Mouse (Mus musculus): Measurements from ENCODE around the gene Flot1.

Gene Flot1

DNA sequence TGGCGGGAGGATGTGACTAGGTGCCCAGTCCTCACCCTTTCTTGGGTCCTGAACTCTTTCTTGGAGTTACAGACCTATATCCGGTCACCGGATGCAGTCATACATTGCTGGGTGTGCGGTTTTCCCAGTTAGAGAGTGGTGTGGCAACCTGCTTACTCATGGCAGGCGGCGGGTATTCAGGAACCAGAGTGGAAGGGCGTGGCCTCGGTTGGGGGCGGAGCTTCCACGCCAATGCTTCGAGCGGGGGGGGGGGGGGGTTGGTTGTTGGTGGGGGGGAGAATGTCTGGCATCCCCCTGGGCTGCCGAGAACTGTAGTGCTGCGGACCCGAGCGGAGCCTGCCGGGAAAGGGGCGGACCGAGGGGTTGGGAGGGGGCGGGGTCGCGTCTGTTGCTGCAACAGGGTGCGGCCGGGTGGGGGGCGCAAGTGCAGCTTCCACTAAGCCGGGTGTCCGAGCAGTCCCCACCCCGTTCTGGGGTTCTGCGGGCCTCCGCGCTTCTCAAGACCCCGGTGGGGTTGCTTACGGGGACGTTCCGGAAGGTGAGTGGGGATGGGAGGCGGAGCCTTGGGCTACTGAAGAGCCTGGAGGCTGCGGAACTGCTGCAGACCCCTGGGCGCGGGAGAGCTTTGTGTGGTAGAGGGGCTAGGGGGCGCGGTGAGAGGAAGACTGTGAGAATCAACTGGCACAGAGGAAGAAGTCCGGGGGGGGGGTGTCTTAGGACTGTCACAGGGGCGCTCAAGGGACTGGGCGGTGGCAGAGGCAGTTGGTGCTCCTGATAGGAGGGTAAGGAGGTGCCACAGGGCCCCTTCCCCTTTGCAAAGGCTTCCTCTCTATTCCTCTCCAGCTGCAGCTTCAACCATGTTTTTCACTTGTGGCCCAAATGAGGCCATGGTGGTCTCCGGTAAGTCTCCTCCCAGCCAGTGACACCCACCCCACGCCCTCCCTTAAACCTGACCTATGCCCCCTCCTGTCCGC lies at the start of gene Flot1:
Flot1 (plus strand) TSS at position 267 of the 974 bp plus-strand sequence.
- DNase-seq: peak; percentile 92

DNA sequence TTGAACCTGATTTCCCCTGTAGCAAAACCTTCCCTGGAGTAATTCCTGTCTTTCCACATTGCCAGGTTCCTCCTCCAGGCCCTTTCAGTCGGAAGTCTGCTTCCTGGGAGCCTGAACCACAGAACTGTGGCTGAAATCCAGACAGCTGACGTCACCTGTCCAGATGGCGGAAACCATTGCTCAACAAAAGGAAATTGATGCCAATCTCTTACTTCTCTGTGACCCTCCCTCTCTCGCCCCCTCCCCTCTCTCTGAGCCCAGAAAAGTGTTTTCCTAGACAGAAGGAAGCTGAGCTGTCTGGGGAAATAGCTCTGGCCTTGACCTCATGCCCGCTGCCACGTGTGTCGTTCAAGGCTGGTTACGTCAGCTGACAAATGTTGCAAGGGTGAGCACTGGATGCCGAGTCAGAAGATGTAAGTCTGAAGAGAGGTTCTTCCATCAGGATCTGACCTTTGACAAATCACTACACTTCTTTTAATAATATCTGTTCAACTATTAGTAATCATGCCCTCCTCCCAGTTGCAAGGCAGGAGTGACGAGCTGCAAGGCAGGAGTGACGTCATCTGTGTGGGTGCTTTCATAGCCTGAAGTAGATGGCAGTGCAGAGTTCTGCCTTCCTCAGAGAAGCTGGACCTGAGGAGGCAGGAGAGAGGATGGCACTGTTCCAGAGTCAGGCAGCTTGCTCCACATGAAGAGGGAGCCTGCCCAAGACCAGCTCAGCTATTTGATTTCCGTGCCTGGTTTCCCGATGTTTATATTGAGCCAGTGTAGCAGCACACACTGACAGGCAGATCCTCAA lies 46.0 kb upstream of the Flot1 start:
- DNase-seq: peak; percentile 33

DNA sequence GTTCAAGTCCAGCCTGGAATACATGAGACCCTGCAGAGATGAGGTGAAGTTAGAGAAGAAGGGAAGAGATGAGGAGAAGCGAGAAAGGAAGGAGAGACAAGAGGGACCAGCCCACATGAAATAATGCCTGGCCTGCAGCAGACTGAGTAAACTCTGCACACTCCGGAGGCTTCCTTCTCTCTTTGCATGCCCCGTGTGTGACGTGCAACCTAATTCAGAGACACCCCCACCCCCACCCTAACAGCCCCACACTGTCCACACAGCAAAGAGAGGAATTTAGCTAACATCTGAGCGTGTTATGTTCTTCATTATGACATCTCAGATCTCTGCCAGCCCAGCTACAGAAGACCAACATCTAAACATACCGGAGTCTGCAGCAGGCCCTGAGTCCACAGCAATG lies 44.1 kb upstream of the Flot1 start:
- no peak for DNase-seq

DNA sequence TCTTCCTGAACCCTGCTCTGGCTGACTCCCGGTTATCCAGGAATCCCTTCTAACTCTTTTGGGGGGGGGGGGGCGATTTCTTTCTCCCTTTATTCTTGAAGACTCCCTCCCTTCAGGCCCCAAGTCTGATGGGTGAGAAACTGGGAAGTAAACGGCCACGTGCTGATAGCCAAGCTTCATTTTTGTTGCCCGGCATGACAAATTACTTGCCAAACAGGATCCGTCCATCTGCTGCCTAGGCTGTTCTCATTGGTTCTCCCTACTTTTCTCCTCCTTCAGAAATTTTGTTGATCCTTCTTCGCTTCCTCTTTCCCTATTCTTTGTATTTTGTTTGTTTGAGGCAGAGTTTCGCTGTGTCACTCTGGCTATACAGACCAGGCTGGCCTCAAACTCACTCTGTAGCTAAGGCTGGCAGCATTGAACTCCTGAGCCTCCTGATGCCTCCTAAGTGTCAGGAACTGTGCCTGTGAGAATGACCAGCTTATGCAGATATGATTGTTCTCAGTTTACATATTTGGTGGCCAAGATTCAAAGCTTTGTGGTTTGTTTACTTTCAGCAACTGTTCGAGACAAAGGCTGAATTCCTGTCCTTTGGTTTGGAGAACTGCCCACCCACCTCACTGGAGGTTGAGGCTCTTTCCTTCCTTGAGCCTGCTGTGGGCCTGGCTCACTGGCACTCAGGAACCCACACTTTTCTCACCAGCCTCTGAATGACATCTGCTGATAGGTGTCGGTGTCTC lies 43.4 kb upstream of the Flot1 start:
- no peak for DNase-seq

DNA sequence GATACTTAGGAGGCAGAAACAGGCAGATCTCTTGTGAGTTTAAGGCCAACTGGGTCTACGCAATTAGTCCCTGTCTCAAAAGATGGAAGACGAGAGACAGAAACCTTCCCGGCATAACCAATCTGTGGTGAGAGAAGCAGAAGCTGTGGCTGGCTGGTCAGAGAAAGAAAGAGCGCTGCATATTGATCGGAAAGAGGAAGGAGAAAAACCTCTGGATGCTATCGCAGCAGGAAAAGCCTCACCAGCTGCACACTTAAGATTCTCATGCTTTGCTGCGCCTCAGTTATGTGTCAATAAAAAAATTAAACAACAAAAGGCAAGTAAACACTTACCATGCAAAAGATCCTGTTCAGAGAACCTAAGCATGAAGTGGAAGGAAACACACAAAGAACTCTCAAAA lies 42.7 kb upstream of the Flot1 start:
- DNase-seq: no peak

DNA sequence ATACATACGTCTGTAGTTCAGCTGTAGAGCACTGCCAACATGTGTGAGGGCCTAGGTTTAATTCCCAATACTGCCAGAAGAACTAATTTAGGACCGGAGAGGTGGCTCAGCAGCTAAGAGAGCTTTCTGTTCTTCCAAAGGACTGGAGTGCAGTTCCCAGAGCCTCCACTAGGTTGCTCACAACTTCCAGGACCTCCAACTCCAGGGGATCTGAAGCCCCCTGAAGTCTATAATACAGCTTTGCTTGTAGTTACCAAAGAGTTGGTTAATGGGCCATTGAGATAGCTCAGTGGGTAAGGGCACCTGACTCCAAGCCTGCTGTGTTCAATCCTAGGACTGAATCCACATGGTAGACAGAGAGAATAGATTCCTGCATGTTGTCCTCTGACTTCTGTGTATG lies 40.6 kb upstream of the Flot1 start:
- peak; percentile 44 for DNase-seq

DNA sequence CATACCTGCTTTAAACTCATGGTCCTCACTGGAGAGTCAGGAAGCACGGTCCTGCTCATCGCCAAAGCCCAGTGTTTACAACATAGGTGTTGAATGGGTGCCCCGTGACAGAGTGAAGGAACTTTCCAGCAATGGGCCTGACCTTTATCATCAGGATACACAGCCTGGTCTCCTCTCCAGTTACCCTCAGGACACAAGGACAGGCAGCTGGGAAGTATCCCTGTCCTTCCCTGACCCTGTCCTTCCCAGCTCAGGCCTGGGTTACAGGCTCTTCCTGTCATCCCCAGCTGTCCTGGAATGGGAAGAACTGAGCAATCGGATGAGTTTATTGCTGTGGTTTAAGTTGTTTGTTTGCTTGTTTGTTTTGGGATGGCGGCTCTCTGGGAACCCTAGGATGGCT lies 40.1 kb upstream of the Flot1 start:
- no peak for DNase-seq

DNA sequence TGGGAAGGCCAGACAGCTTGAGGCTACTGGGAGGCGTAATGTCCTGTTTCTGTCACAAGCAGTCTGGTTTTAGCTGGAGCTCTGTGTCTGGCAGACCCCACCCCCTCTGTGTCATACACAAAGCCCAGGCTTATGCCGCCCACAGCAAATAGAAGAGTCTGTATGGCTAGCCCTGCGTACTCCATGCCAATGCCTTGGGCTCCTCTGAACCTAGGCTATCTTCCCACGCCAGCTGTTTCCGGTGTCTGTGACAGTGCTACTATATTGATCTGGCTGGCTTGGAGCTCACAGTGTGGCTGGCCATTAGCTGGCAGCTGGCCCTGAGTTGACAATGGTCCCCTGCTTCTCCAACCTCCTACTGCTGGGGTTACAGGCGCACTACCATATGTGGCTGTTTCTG lies 39.1 kb upstream of the Flot1 start:
- peak; percentile 7 for DNase-seq

DNA sequence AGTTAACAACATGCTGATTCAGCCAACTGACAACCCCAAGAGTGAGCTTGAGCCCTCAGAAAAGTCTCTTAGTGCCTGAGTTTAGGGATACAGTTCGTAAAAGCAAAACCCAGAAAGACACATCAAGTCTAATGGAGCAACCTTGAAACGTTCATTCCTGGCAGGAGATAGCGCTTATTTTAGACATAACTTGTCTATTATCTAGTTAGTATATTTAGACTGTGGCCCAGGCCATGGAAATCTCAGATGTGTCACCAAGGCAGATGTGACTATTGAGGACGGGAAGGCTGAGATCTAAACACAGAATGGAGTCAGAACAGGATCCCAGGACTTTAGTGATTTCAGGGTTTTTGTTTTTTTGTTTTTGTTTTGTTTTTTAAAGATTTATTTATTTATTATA lies 37.9 kb upstream of the Flot1 start:
- DNase-seq: no peak

DNA sequence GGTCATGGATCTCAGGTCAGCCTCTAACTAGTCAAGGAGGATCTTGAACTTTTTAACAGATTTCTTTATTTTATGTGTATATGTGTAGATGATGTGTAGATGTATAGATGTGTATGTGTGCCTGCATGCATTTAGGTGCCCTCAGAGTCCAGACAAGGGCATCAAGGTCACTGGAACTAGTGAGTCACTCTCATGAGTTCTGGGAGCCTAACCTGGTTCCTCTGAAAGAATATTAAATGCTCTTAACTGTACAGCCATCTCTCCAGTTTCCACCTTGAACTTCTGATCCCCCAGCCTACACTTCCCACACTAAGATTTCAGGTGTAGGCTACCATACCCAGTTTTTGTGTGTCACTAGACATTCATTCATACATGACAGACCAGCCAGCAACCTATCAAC lies 35.5 kb upstream of the Flot1 start:
- no peak for DNase-seq

DNA sequence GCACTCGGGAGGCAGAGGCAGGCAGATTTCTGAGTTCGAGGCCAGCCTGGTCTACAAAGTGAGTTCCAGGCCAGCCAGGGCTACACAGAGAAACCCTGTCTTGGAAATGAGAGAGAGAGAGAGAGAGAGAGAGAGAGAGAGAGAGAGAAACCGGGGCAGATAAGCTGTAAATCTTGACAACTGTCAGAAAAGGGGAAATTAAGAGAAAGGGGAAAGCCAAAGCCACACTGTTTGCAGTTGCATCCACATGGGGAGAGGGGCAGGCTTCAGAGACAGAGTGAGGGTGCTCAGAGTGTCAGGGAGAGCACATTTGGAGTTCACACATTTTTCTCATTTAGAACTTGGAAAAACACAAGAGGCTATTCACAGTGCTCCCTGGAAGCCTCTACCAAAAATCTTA lies 35.0 kb upstream of the Flot1 start:
- DNase-seq: no peak

DNA sequence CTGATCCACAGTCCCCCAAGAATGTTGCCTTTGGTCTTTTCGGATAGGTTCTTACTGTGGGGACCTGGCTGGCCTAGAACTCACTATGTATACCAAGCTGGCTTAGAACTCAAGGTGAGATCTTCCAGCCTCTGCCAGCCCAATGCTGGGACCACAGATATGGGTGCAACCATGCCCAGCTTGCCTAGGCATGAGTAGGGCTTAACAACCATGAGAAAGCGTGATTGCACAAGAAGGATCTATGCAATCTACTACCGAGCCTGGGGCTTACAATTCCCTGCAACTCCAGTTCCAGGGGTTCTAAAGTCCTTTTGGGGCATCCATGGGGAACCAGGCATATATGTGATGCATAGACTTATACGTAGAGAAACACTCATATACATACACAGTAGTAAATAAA lies 32.1 kb upstream of the Flot1 start:
- DNase-seq: no peak

DNA sequence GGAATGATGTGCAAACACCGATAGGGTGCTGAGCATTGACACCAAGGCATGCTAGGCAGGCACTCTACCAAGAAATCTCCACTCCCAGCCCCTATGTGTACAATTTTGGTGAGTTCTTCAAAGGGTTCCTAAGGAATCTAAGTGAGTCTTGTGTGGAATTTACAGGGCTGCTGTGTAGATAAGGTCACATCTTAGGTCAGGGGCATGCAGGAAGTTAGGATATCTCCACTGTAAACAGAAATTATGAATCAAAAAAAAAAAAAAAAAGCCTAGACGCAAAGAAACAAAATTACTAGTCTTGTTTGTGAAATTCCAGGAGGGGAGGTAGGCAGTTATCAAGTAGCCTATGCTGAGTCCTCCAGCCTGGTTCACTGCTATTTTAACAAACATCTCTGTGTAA lies 30.2 kb upstream of the Flot1 start:
- no peak for DNase-seq

DNA sequence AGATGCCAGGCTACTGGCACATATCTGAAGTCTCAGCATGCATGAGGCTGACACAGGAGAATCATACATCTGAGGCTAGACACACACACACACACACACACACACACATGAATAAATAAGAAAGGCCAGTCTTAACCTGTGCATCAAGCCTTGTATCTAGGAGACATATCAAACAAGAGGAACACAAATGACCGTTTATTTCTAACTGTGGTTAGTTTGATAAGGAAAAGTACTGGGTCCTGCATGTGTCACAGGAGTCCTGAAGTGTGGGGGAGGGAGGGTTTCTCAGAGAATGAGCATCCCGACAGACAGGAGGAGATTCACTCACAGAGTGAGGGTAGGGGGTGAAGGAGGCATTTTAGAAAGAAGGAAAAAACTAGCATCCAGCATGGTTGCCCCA lies 27.9 kb upstream of the Flot1 start:
- no peak for DNase-seq

DNA sequence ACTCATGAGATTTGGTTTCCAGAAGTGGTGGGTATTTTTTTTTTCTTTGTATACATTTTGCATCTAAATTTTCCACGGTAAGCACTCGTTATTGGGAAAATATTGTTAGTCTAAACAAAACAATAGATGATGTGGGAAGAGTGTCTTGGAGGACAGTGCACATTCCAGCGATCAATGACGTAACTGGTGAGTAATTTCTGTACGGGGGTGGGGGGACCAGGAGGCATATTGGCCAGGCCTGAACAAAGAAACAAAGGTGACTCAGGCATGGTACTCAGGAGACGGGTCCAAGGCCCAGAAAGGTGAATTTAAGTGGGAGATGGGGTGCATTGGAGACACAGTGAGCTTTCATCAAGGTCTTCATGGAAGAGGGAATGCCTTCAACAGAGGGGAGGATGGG lies 27.4 kb upstream of the Flot1 start:
- DNase-seq: no peak

DNA sequence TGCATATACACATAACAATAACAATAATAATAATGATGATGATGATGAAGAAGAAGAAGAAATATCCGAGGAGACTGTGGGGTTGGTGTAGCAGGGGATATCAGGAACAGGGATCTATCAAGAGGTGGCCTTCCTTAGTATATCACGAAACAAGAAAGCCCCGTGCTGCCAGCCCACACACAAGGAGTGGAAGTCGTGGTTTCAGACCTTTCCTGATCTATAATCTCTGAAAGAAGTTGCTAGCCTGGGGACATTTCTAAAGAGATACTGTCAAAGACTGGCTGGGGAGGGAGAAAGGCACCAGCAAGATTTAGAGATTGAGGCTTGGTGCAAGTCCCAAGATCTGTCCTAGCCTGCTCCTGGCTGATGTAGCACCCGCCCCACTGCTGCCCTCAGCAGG lies 26.2 kb upstream of the Flot1 start:
- no peak for DNase-seq

DNA sequence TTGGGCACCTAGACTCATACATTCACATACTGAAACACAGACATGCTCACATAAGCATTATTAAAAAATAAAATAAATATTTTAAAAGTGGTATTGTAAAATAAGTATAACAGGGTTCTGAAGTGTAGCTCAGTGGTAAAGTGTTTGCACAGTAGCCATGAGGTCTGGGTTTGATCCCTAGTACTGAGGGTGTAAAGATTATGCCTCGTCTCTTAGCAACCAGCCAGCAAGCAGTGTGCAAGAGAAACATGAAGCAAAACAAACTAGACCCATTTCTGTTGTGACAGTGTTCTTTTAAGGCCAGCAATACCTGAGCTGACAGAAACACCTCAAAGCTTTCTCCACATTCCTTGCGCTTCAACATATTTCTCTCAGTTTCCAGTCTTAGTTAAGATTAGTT lies 22.1 kb upstream of the Flot1 start:
- no peak for DNase-seq

DNA sequence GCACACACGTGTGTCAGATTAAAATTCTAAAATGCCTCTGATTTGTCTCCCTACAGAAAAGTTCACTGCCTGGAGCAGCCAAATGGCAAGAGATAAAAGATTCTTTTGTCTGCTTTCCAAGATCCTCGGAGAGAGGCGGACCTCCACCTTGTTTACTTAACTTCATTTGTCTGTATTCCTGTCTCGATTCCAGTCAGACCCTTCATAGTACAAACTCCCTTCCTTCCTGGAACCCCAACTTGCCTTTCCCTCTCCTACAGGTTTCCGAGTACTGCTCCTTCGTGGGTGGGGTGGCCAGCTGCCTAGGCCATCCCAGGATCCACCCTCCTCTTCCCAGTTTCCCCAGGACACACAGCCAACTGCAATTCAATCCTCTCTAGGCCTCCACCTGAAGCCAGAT lies 20.0 kb upstream of the Flot1 start:
- no peak for DNase-seq

DNA sequence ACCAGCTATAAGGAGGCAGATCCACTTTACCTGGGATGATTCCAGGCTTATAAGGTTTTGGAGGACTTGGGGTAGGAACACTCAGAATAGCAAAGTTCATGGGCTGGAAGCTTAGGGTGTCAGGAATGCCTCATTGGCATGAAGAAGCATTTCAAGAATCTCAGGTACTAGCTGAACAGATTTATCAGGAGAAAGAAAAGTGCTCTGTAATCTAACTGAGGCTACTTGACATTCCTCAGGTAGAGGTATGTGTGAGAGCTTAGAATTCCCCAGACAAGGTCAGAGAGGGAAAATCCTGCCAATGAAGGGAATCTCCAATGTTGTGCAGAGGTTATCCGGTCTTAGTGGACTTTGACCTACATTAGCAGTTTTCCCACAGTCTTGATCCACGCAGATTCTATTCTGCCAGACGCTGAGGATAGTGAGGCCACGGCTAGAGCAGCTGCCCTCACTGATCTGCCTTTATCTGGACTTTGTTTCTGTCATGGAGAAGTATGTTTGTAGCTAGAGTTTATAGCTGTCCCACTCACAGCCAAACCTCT lies 19.1 kb upstream of the Flot1 start:
- DNase-seq: no peak

DNA sequence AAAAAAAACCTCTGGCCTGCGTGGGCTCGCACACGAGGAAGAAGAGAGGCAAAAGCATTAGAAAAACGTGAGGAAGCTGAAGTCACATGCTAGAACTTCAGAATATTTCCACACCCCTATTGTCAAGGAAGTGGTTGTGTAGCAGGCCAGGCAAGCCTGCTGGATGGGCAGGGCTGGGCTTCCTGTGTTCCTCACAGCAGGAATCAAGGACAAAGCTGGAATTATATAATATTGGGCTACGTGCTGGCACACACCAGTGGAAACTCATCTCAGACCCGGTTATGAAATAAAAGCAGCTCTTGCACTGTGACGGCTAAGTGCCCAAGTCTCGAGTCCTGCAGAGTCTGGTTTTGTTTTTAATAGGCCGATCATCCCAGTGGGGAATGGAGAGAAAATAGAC lies 15.0 kb upstream of the Flot1 start:
- no peak for DNase-seq

DNA sequence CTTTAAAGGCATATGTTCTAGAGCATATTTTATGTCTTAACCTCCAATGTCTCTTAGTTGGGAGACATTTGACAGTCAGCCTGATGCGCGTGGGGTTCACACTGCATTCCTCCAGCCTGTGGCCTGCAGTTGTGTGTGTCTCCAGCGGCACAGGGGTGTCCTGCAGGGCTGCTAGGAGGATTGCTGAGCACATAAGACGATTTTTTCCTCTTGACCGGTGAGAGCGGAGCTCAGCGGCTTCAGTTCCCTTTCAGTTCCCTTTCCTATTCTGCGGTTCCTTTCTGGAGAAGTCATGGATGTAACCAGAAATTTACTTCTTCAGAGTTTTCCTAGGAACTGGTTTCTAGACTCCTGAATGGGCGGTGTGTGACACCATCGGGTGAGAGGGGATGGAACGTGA lies 13.6 kb upstream of the Flot1 start:
- no peak for DNase-seq

DNA sequence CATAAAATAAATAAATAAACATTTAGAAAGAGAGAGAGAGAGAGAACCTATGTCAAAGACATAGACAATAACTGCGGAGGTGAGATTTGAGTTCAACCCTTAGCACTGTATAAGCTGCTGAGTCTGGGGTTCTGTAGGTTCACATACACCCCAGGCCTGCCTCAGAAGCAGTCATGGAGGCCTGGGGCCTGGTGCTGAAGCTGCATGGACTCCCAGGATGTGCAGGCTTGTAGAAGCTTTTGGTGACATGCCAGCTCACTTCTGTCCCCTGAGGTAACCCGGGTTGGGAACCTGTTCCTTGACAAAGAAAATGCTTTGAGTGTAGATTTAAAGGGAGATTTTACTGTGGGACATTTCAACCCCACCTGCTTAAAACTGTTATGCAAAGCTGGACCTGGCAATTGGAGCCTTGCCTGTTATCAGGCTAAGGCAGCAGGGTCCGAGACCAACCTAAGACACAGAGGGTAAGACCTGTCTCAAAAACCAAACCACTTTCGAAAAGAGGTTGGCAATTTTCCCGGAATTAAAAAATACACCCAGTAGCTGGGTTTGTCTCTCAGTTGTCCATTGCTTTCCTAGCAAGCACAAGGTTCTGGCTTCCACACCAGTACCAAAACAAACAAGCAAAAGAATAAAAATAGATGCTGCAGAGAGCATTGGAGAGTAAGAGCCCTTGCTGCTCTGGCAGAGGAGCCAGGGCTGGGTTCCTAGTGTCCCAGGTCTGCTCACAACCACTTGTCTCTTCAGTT lies 12.0 kb upstream of the Flot1 start:
- DNase-seq: no peak
